Mouse (Mus musculus): Measurements from ENCODE around the gene Gm49325. TPM values are rescaled to one million over a fixed set of nuclear protein-coding genes. Genes with fewer than 3 reads are reported as not detected.
A peak's percentile ranks its signal among the peaks of the same experiment; 100 is the strongest.

The Gm49325 gene
- total RNA-seq, 2 experiments from 2014 or later = 12.6 to 19.9 TPM

DNA sequence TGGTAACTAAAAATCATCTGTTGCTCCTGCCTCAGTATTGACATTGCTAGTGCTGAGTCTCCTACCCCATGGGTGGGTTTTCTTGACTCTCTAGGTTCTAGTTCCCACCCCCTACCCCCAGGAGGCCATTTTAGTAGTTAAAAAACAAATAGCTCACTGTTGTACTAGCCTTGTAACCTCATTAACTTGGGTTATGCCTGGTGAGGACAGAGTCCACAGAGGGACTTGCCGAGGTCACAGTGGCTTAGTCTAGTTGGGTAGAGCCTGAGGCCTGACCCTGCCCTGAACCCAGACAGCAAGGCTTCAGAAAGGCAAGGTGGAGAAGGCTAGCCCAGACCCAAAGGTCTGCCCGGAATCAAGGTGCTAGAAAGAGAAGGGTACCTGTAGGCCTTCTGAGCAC is 18.0 kb upstream of the Gm49325 start:
- DNase-seq (ENCODE audit: low spot score in 2 of 2) = no peak

DNA sequence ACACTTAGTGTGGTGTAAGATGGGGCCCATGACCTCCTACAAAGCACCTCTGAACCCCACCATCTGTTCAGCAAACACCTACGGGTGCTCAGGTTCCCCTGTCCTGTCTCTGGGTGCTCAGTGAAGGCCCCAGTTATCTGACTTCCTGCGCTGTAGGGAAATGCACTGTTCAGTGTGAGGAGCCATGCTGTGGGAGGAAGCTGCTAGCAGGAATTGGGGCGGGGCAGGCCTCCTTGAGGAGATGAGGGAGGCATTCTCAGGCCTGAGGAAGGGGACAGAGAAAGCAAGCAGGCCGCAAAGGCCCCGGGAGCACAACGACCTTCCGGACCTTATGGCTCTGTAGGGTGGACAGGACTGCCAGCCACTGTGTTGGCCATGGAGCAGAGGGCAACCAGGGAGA is 16.9 kb upstream of the Gm49325 start:
- no peak for DNase-seq (ENCODE audit: low spot score in 2 of 2)

DNA sequence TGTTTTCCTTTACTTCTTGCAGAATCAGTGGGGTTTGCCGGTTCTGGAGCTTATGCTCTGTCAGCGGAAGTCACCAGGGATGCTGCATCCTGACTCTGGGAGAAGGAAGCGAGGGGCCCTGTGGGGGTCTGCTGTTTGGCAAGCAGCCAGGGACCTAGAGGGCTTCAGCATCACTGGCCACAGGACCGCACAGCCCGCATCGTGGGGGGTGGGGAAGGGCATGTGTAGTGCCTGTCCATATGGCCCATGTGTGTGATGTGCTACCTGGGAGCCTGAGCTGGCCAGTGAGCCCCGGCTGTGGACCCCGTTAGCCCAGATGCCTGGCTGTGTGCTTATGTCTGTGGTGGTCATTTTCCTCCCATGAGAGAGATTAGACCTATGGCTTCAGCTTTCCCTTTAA is 16.2 kb upstream of the Gm49325 start:
- DNase-seq (ENCODE audit: low spot score in 2 of 2) = no peak

GRCm38 (mm10) chr10:77590812-77591211 is 15.2 kb upstream of the Gm49325 start:
- DNase-seq (ENCODE audit: low spot score in 2 of 2) = no peak

GRCm38 (mm10) chr10:77591546-77591945 is 14.5 kb upstream of the Gm49325 start:
- DNase-seq (ENCODE audit: low spot score in 2 of 2) = peak in 1 of 2 experiments; percentile 49

DNA sequence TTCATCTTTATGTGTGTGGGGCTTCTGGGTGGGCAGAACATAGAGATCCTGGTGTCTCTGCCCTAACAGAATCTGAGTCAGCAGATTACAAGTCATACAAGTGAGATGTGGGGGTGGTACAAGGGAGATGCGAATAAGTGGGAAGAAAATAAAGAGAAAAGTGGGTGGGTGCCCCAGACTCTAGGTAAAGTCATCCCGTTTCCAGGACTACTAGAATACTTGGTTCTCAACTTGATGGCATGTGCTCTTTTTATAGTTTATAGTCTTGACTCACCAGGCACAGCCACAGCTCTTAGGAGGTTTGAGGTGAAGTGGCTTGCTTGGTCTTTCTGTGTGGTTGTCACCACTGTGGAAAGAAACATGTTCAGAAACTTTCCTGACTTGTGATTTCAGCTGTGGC is 9.9 kb upstream of the Gm49325 start:
- DNase-seq (ENCODE audit: low spot score in 2 of 2) = no peak

GRCm38 (mm10) chr10:77603021-77603420 is 3.0 kb upstream of the Gm49325 start:
- DNase-seq (ENCODE audit: low spot score in 2 of 2) = no peak

- no peak for DNase-seq (ENCODE audit: low spot score in 2 of 2)
Observed at GRCm38 (mm10) chr10:77604111-77604510, 1.9 kb upstream of the Gm49325 start.

DNA sequence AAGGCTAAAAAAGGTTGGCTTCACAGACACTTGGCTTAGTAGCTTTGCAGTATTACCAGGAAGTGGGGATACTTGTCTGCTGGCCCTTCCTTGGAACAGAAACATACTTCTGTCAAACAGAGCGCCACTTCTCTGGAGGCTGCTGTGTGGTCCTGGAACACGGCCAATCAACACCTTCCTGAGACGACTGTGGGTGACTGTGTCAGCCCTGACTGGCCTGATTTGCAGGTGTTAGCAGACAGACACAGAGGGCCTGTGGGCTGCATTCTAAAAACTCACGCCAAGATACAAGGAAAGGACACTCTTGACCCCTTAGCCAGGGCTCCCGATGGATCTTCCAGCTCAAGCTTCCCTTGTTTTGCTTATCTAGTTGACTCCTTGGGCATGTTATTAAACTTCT is 1.0 kb upstream of the Gm49325 start:
- no peak for DNase-seq (ENCODE audit: low spot score in 2 of 2)

GRCm38 (mm10) chr10:77605368-77605767 is 629 bp upstream of the Gm49325 start:
- no peak for DNase-seq (ENCODE audit: low spot score in 2 of 2)

DNA sequence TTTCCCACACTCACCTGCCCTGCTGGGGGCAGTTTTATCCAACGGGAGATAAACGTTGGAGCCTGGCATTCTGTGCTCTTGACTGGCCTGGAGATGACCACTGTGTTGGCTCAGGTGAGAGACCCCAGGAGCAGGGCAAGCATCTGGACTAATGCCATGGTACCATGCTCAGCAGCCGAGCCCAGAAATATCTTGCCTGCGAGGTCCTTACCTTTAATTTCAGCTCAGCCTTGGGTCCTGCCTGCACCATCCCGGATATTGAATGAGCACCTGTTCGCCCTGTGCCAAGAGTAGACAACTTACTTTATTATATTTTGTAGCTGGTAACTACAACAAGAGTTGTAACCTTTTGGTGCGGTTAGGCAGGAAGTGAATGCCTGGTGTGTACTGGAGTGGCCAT is 858 bp downstream of the Gm49325 start:
- DNase-seq (ENCODE audit: low spot score in 2 of 2) = no peak

- DNase-seq (ENCODE audit: low spot score in 2 of 2) = no peak
Observed at GRCm38 (mm10) chr10:77607441-77607840, 1.4 kb downstream of the Gm49325 start.

DNA sequence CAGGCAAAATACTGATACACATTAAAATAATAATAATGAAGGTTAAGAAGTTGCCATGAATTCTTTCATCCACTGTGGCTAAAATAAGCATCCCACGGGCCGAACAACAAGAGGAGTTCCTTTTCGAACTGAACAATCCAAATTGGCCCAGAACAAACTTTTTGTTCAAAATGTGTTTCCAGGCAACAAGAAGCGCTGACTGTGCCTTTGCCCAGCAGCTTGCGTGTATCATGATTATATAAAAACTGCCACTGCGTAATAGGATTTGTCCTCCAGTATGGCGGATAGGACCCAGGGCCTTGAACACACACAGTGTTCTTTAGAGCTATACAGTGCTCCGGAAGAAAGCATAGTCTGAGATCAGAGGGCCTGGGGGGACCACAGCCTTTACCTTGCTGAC is 2.6 kb downstream of the Gm49325 start:
- DNase-seq (ENCODE audit: low spot score in 2 of 2) = no peak

- DNase-seq (ENCODE audit: low spot score in 2 of 2) = no peak
Observed at GRCm38 (mm10) chr10:77610221-77610961, 4.4 kb downstream of the Gm49325 start.

DNA sequence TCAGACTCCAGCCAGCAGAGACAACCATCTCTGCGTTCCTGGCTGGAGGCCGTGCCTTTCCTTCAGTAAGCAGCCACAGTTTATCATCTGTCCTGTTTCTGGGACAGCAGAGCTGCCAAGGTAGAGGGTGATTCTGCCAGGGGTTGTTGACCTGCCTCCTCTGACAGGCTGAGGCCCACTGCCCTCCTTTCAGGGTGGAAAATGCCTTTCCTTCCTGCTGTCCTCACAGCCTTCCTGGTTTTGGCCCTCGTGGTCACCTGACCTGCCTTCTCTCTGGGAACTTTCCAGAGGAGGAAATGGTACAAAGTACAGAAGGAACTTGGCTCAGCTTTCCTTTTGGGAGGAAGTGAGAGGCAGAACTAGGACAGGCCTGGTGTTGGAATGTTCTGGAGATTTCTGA is 7.4 kb downstream of the Gm49325 start:
- DNase-seq (ENCODE audit: low spot score in 2 of 2) = no peak

DNA sequence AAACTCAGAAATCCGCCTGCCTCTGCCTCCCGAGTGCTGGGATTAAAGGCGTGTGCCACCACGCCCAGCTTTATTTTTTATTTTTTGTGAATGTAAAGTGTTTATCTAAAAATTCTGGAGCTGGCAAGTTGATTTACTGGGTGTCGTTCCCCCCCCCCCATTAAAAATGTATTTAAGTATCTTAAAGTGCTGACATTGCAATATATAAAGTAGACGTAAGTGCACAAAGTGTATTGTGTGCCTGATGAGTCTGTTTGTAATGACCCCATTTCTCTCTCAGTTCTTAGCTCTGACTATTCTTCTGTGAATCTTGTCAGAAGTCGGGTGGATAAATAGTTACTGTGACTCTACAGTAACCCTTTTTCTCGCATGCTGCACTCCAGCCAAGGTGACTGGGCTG is 9.7 kb downstream of the Gm49325 start:
- DNase-seq (ENCODE audit: low spot score in 2 of 2) = no peak

- no peak for DNase-seq (ENCODE audit: low spot score in 2 of 2)
Observed at GRCm38 (mm10) chr10:77616166-77616565, 10.2 kb downstream of the Gm49325 start.

GRCm38 (mm10) chr10:77616926-77617325 is 10.9 kb downstream of the Gm49325 start:
- DNase-seq (ENCODE audit: low spot score in 2 of 2) = no peak

- DNase-seq (ENCODE audit: low spot score in 2 of 2) = no peak
Observed at GRCm38 (mm10) chr10:77621546-77621945, 15.5 kb downstream of the Gm49325 start.

- peak; percentile 93 for DNase-seq (ENCODE audit: low spot score in 2 of 2)
Observed at GRCm38 (mm10) chr10:77622055-77622988, 16.3 kb downstream of the Gm49325 start, which contains the start of gene Ube2g2. Ube2g2 (plus strand) TSS chr10:77622275.

- DNase-seq (ENCODE audit: low spot score in 2 of 2) = peak; percentile 48 to 63
Observed at GRCm38 (mm10) chr10:77623069-77623492, 17.1 kb downstream of the Gm49325 start.

Measured in layer of hippocampus, postnatal 14 days (tissue).